Mouse (Mus musculus) kidney, postnatal 10 days (tissue): ENCODE measurements at regions not wholly inside any gene's neighbourhood (a gene's known extent, or its start where the extent isn't known, plus 50 kb on each side); places are given as distances from the start of the nearest gene placed in this dataset.
"Not testable (repeated sequence)": the region's sequence is repeated elsewhere in the genome, so short reads cannot be mapped to it uniquely, and the experiment has no call there.

Source experiments
- DNase-seq: peaks from one replicate; pipeline ENCODE4 v3.0.0; 2021; ENCODE audit warnings: mixed read lengths

- no peak for DNase-seq
Observed at GRCm38 (mm10) chr11:20390622-20391021, 58.1 kb upstream of the Slc1a4 start.

- DNase-seq: not testable (repeated sequence)
Observed at GRCm38 (mm10) chr11:20393302-20393701, 60.8 kb upstream of the Slc1a4 start.

- not testable (repeated sequence) for DNase-seq
Observed at GRCm38 (mm10) chr11:20393807-20394206, 61.3 kb upstream of the Slc1a4 start.

GRCm38 (mm10) chr11:20395848-20396203 is 63.3 kb upstream of the Slc1a4 start:
- DNase-seq: no peak

GRCm38 (mm10) chr11:20396204-20396848 is 63.8 kb upstream of the Slc1a4 start:
- no peak for DNase-seq

GRCm38 (mm10) chr11:20396884-20397283 is 64.4 kb upstream of the Slc1a4 start:
- DNase-seq: no peak

- peak; percentile 89 for DNase-seq
Observed at GRCm38 (mm10) chr11:20400302-20401234, 68.1 kb upstream of the Slc1a4 start.

GRCm38 (mm10) chr11:20403456-20403855 is 70.9 kb upstream of the Slc1a4 start:
- no peak for DNase-seq

GRCm38 (mm10) chr11:20404476-20404875 is 72.0 kb upstream of the Slc1a4 start:
- no peak for DNase-seq

- no peak for DNase-seq
Observed at GRCm38 (mm10) chr11:20418141-20418540, 85.6 kb upstream of the Slc1a4 start.

- no peak for DNase-seq
Observed at GRCm38 (mm10) chr11:20420876-20421275, 88.4 kb upstream of the Slc1a4 start.

- no peak for DNase-seq
Observed at GRCm38 (mm10) chr11:20436057-20436456, 103.5 kb upstream of the Slc1a4 start.

- no peak for DNase-seq
Observed at GRCm38 (mm10) chr11:20442476-20442875, 100.6 kb upstream of the Sertad2 start.

- DNase-seq: no peak
Observed at GRCm38 (mm10) chr11:20445061-20445902, 97.8 kb upstream of the Sertad2 start.

- peak; percentile 86 for DNase-seq
Observed at GRCm38 (mm10) chr11:20445903-20446264, 97.2 kb upstream of the Sertad2 start.

- DNase-seq: no peak
Observed at GRCm38 (mm10) chr11:20452901-20453300, 90.2 kb upstream of the Sertad2 start.

- DNase-seq: no peak
Observed at GRCm38 (mm10) chr11:20453786-20454185, 89.3 kb upstream of the Sertad2 start.

GRCm38 (mm10) chr11:20455085-20455864 is 87.8 kb upstream of the Sertad2 start:
- peak; percentile 91 for DNase-seq

- DNase-seq: peak; percentile 47
Observed at GRCm38 (mm10) chr11:20455865-20456648, 87.0 kb upstream of the Sertad2 start.

GRCm38 (mm10) chr11:20459140-20459539 is 83.9 kb upstream of the Sertad2 start:
- no peak for DNase-seq

- no peak for DNase-seq
Observed at GRCm38 (mm10) chr11:20460501-20460921, 82.5 kb upstream of the Sertad2 start.

- peak; percentile 64 for DNase-seq
Observed at GRCm38 (mm10) chr11:20462076-20462475, 81.0 kb upstream of the Sertad2 start.
